Mouse (Mus musculus) CH12.LX (cell line): ENCODE measurements around the gene Adgrf2. TPM values are rescaled to one million over a fixed set of nuclear protein-coding genes. Genes with fewer than 3 reads are reported as not detected.

Source experiments
- DNase-seq: peaks from one replicate; pipeline ENCODE4 v3.0.0-alpha.2; 2013; ENCODE audit errors: extremely low read depth
- H3K27ac ChIP-seq: 2 replicates; pipeline ENCODE4 v1.5.1; 2012; ENCODE audit warnings: low read depth, mild to moderate bottlenecking, control low read depth, moderate library complexity; ENCODE audit not compliant: insufficient read depth
- H3K27me3 ChIP-seq: replicated peaks from 2 replicates; pipeline ENCODE3; 2012; ENCODE audit warnings: inconsistent platforms
- H3K36me3 ChIP-seq, 2 experiments: replicated peaks in 1 of 2; 2 replicates each; pipeline versions ENCODE3 to v1.6.1; 2012; ENCODE audit warnings: inconsistent platforms in 1 of 2, low read length in 1 of 2, mild to moderate bottlenecking in 1 of 2, mixed read lengths in 1 of 2, moderate library complexity in 1 of 2; ENCODE audit not compliant: control insufficient read depth in 1 of 2, insufficient read depth in 1 of 2
- H3K4me1 ChIP-seq, 2 experiments: 2 replicates each; pipeline ENCODE4 v1.6.1; 2012; ENCODE audit warnings: inconsistent platforms in 1 of 2, moderate library complexity in 1 of 2; ENCODE audit not compliant: insufficient read depth in 2 of 2, control insufficient read depth in 1 of 2
- H3K4me2 ChIP-seq: 2 replicates; pipeline ENCODE4 v1.6.1; 2012; ENCODE audit warnings: low read depth, mild to moderate bottlenecking, control low read depth; ENCODE audit not compliant: poor library complexity, insufficient read depth, severe bottlenecking
- H3K4me3 ChIP-seq, 3 experiments: fragments of 150-350 bp in 1 of 3; sonication (generic) in 1 of 3; replicated peaks in 1 of 3; 2 replicates each; pipeline versions ENCODE3 to v1.5.1; 2011 to 2012; ENCODE audit warnings: low read depth in 2 of 3, low read length in 2 of 3, mild to moderate bottlenecking in 2 of 3, moderate library complexity in 2 of 3, control low read depth in 1 of 3, improper control_type of control experiment in 1 of 3, inconsistent platforms in 1 of 3, mixed read lengths in 1 of 3; ENCODE audit not compliant: poor library complexity in 1 of 3
- H3K79me2 ChIP-seq: replicated peaks from 2 replicates; pipeline ENCODE4 v1.6.1; 2012; ENCODE audit warnings: mild to moderate bottlenecking, moderate library complexity; ENCODE audit not compliant: control insufficient read depth, poor library complexity, insufficient read depth, severe bottlenecking; ENCODE audit errors: extremely low read depth
- H3K9ac ChIP-seq: 2 replicates; pipeline ENCODE4 v1.6.1; 2012; ENCODE audit warnings: low read depth, mild to moderate bottlenecking, control low read depth, moderate library complexity; ENCODE audit not compliant: insufficient read depth
- H3K9me3 ChIP-seq: replicated peaks from 2 replicates; pipeline ENCODE3; 2012; ENCODE audit warnings: low read length, inconsistent platforms, mixed read lengths
- BHLHE40 ChIP-seq: IDR thresholded peaks from 2 replicates; pipeline ENCODE4 v1.6.1; 2011; ENCODE audit warnings: mild to moderate bottlenecking, low read depth, low read length, improper control_type of control experiment
- EP300 ChIP-seq: IDR thresholded peaks from 2 replicates; pipeline ENCODE4 v1.6.1; 2011; ENCODE audit warnings: low read length, improper control_type of control experiment
- ETS1 ChIP-seq: conservative IDR thresholded peaks from 2 replicates; pipeline ENCODE4 v1.6.1; 2012; ENCODE audit warnings: low read depth, mild to moderate bottlenecking, inconsistent platforms, low read length, improper control_type of control experiment, moderate library complexity
- MAZ ChIP-seq: IDR thresholded peaks from 2 replicates; pipeline ENCODE4 v1.6.1; 2012; ENCODE audit warnings: low read depth, mild to moderate bottlenecking, inconsistent platforms, low read length, improper control_type of control experiment, moderate library complexity
- SMC3 ChIP-seq: IDR thresholded peaks from 2 replicates; pipeline ENCODE4 v1.6.1; 2011; ENCODE audit warnings: low read depth, low read length, improper control_type of control experiment
- TCF12 ChIP-seq: IDR thresholded peaks from 2 replicates; pipeline ENCODE4 v1.6.1; 2014; ENCODE audit warnings: low read depth, mild to moderate bottlenecking, inconsistent platforms, low read length, improper control_type of control experiment
- USF2 ChIP-seq: conservative IDR thresholded peaks from 2 replicates; pipeline ENCODE4 v1.6.1; 2011; ENCODE audit warnings: low read depth, low read length, improper control_type of control experiment
- dilution Hi-C: fragments of 300-500 bp; cut with MboI; formaldehyde crosslinking; loops from 2 replicates; pipeline ENCODE4 v1.14.3; 2020; ENCODE audit warnings: low sequenced_read_pairs; ENCODE audit not compliant: extremely low pct_unique_long_range_greater_than_20kb, extremely low pct_ligation_motif_present
- in situ Hi-C: fragments of 300-500 bp; cut with MboI; formaldehyde crosslinking; loops from 3 replicates; pipeline ENCODE4 v1.14.3; 2019; ENCODE audit warnings: low sequenced_read_pairs, low pct_ligation_motif_present, low pct_unique_long_range_greater_than_20kb, mixed read lengths
- polyA plus RNA-seq: library from polyadenylated mRNA; unstranded; fragments of >175 nt; gene quantifications from 2 replicates; pipeline ENCODE4 v1.2.1, GENCODE M21; 2012; ENCODE audit warnings: low read depth; ENCODE audit not compliant: insufficient read length
- total RNA-seq, 2 experiments: library from RNA; depleted of rRNA; stranded (reverse); fragments of 300-350 nt in 1 of 2; fragments of >200 nt in 1 of 2; gene quantifications; 2 replicates each; pipeline ENCODE4 v1.2.3; 2012 to 2014

The Adgrf2 gene
- total RNA-seq (2012; rRNA removed) = not detected in 2 replicates
- 0.11 TPM in 1 of 2 replicates, not detected in the other for total RNA-seq (2014; rRNA removed)
- polyA plus RNA-seq = not detected in 2 replicates

DNA sequence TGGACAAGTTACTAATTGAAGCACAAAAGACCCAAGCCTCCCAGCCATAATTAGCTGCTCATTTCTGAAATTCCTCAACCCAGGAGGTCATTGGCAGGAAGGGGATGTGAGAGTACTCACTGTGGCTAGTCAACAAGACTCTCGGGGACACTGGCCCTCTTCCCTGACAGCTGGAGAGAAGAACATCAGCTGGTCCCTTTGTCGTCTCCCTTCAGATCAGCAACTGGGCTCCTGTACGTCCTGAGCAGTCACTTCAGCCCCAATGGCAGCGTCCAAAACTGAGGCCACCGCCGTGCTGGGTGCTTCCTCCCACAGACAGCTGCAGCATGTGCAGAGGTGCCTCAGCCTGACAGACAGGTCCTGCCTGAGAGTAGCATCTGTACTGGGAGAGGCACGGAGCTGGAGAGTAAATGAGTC lies at the start of gene Adgrf2:
Adgrf2 (minus strand) TSS at position 379 of the 417 bp plus-strand sequence.
- Histone ChIP-seq H3K9me3 (no peaks in the 10 kb centered on the region), H3K36me3 (no peaks in the 10 kb centered on the region), H3K9ac (no peak within 1 kb of the TSS), H3K79me2 (no peaks in the 10 kb centered on the region), H3K27me3 (no peaks in the 10 kb centered on the region), H3K4me1 (no peaks in the 10 kb centered on the region), H3K4me3 (no peak within 1 kb of the TSS), H3K4me2 (no peak within 1 kb of the TSS), H3K27ac (no peak within 1 kb of the TSS)
- no peak for DNase-seq
- in situ Hi-C loops (no loop called here), dilution Hi-C loops (no loop called here)
- TF ChIP-seq TCF12 = no peak

- in situ Hi-C loops (loop anchor here (25.0 kb wide), 1 partner anchor 128 kb away; no protein-coding TSS in a partner anchor), dilution Hi-C loops (no loop called here)
- Histone ChIP-seq H3K4me3 (no peak overlapping the region), H3K9ac (no peak overlapping the region), H3K4me2 (no peak overlapping the region), H3K79me2 (no peaks in the 10 kb centered on the region), H3K36me3 (peaks cover 4 to 5% of the 10 kb centered on the region in 2 experiments), H3K9me3 (no peaks in the 10 kb centered on the region), H3K27me3 (no peaks in the 10 kb centered on the region), H3K27ac (no peak overlapping the region), H3K4me1 (no peaks in the 10 kb centered on the region)
- DNase-seq = no peak
- TF ChIP-seq MAZ (no peak), BHLHE40 (no peak), EP300 (no peak), ETS1 (no peak)
Observed at GRCm38 (mm10) chr17:42790787-42791186, 48.8 kb upstream of the Adgrf2 start.

DNA sequence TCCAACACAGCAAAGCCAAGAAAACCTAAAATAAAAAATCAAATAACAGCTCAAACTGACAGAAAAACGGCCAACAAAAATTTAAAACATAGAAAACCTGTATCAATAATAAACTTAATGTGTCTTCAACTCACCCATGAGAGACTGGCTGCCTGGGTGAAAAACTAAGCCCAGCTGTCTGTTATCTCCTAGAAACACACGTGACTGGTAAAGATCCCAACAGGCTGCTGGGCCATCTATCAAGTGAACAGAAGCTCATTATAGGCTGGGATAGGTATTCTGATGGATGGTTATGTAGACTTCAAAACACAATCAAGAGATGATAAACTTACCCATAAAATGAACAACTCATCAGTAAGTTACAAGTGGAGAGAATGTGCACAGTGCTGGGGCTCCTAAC lies 47.7 kb upstream of the Adgrf2 start:
- Histone ChIP-seq H3K9me3 (no peaks in the 10 kb centered on the region), H3K27me3 (no peaks in the 10 kb centered on the region), H3K9ac (no peak overlapping the region), H3K4me3 (no peak overlapping the region), H3K4me2 (no peak overlapping the region), H3K36me3 (peaks cover 4 to 5% of the 10 kb centered on the region in 2 experiments), H3K4me1 (no peaks in the 10 kb centered on the region), H3K79me2 (no peaks in the 10 kb centered on the region), H3K27ac (no peak overlapping the region)
- TF ChIP-seq SMC3 = no peak
- TF ChIP-seq USF2 = no peak
- in situ Hi-C loops = loop anchor here (25.0 kb wide), 1 partner anchor 127 kb away; no protein-coding TSS in a partner anchor
- DNase-seq = no peak
- dilution Hi-C loops = no loop called here
